Mouse (Mus musculus) testis, adult 2 months (tissue): ENCODE measurements at regions not wholly inside any gene's neighbourhood (a gene's known extent, or its start where the extent isn't known, plus 50 kb on each side); places are given as distances from the start of the nearest gene placed in this dataset.

Source experiments
- CTCF ChIP-seq: fragments of 200-500 bp; IDR thresholded peaks from 2 replicates; pipeline ENCODE4 v1.5.1; 2012; ENCODE audit warnings: low read depth, mild to moderate bottlenecking, inconsistent platforms, low read length, moderate library complexity; ENCODE audit not compliant: control insufficient read depth, insufficient read depth, insufficient replicate concordance
- POLR2A ChIP-seq: fragments of 200-500 bp; IDR thresholded peaks from 2 replicates; pipeline ENCODE4 v1.6.1; 2012; ENCODE audit warnings: low read depth, mild to moderate bottlenecking, inconsistent platforms, low read length, moderate library complexity; ENCODE audit not compliant: control insufficient read depth

DNA sequence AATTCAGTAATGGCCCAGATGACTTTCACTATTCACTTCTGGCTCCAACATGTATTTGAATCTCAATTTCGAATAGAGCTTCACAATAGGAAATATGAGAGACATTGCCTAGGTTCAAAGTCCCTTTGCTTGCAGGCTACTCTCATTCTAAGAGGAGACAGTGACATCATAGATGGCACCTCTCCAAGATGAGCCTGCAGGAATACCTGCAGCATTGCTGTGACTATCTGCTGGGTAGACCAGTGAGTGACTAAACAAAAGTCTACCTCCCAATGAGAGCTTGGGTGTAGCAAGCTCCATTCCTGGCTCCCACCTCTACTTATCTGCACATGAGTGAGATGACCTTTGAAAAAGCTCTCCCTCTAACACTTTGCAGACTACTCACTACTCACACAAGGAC, 1632.6 kb upstream of the Gm6569 start:
- TF ChIP-seq CTCF (no peak), POLR2A (no peak)
